ENCODE assay signal across 7 mouse cellular contexts in the genomic region with DNA sequence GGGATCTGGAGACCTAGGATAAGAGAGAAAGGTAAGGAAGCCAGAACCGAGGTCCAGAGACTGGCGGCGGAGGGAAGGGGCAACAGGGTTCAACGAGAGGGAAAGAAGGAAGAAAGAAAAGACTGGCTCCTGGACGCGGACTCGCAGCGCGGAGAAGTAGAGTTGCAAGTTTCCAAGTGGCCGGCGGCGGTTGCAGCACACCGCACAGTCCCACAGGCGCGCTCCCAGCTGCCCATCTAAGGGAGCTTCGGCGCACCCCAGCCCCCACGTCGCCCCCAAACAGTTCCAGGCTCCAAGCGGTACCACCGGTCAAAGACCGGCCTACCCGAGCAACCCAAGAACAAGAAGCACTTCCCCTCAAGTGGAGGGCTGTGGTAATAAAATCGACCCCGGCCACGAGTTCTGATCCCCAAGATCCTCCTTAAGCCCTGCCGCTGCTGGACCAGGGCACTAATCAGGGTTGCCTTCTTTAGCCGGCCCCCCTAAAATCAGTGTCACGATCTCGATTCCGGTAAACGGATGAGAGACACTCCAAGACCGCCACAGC. TPM values are rescaled to one million over a fixed set of nuclear protein-coding genes. Genes with fewer than 3 reads are reported as not detected.
DNase-seq lines count a peak whose midpoint lies in the region; ATAC-seq lines count a peak whose summit lies in the region.

No protein-coding gene starts in this region.

- no peak for ATAC-seq in embryonic facial prominence, embryonic 15.5 days (ENCODE audit: insufficient number of reproducible peaks, low FRiP score, low TSS enrichment, low read depth)
- peak; percentile 10; the same call in 1 of the 2 replicates for ATAC-seq in hindbrain, embryonic 11.5 days (ENCODE audit: low FRiP score)

- H3K9ac ChIP-seq in embryonic facial prominence, embryonic 15.5 days = peak overlapping the region; percentile 79
- H3K9ac ChIP-seq in hindbrain, embryonic 11.5 days (ENCODE audit: low read depth, low read length) = peak overlapping the region; percentile 78

- peaks cover 63% of the 10 kb centered on the region for H3K4me1 ChIP-seq in embryonic facial prominence, embryonic 15.5 days
- peaks cover 8% of the 10 kb centered on the region for H3K4me1 ChIP-seq in hindbrain, embryonic 11.5 days (replicated peaks; ENCODE audit: control insufficient read depth, insufficient read depth, low read length)

- H3K27me3 ChIP-seq in embryonic facial prominence, embryonic 15.5 days = no peaks in the 10 kb centered on the region
- no peaks in the 10 kb centered on the region; the same call in 1 of the 2 replicates for H3K27me3 ChIP-seq in hindbrain, embryonic 11.5 days (ENCODE audit: control insufficient read depth, insufficient read depth, low read length)

- H3K4me3 ChIP-seq in embryonic facial prominence, embryonic 15.5 days (replicated peaks) = peak overlapping the region; percentile 64
- H3K4me3 ChIP-seq in hindbrain, embryonic 11.5 days (ENCODE audit: low read depth, low read length) = peak overlapping the region; percentile 59

- no peaks in the 10 kb centered on the region for H3K9me3 ChIP-seq in embryonic facial prominence, embryonic 15.5 days (replicated peaks)
- H3K9me3 ChIP-seq in hindbrain, embryonic 11.5 days (ENCODE audit: control insufficient read depth, low read length) = no peaks in the 10 kb centered on the region

- under 1% methylated on average over 33 of the region's 33 CpGs for WGBS in embryonic facial prominence, embryonic 15.5 days
- WGBS in hindbrain, embryonic 11.5 days = under 1% methylated on average over 33 of the region's 33 CpGs

- H3K4me2 ChIP-seq in embryonic facial prominence, embryonic 15.5 days (replicated peaks) = peak overlapping the region; percentile 86
- H3K4me2 ChIP-seq in hindbrain, embryonic 11.5 days (replicated peaks; ENCODE audit: low read depth, low read length) = peak overlapping the region; percentile 84

- peak; percentile 33 for DNase-seq in ovary, postnatal 36 days (ENCODE audit: low spot score)
- no peak for DNase-seq in ovary, postnatal 10 days (ENCODE audit: low spot score)
- peak; percentile 63 for DNase-seq in hindbrain, embryonic 11.5 days (ENCODE audit: low spot score)
- peak; percentile 39 for DNase-seq in mesoderm, embryonic 11.5 days (ENCODE audit: low read depth, low spot score)
- no peak for DNase-seq in layer of hippocampus, adult 9-10 months (ENCODE audit: low spot score)
- DNase-seq in frontal cortex, postnatal 25 days (ENCODE audit: low spot score in 2 of 2) = no peak

- no peaks in the 10 kb centered on the region for H3K36me3 ChIP-seq in embryonic facial prominence, embryonic 15.5 days
- H3K36me3 ChIP-seq in hindbrain, embryonic 11.5 days (ENCODE audit: control insufficient read depth, insufficient read depth, low read length) = no peaks in the 10 kb centered on the region

- peak overlapping the region; percentile 96 for H3K27ac ChIP-seq in embryonic facial prominence, embryonic 15.5 days (replicated peaks)
- H3K27ac ChIP-seq in hindbrain, embryonic 11.5 days (ENCODE audit: low read depth, low read length) = peak overlapping the region; percentile 89

RNA-seq across cellular contexts. Expression of gene Gli2, which starts 0.7 kb away (rescaled TPM):
- 18.8 and 20.7 TPM in 2 replicates for polyA plus RNA-seq in embryonic facial prominence, embryonic 15.5 days (2015; fragmentation: Nextera tagmentation; extraction: Ambion mirVana)
- 7.1 and 8.7 TPM in 2 replicates for polyA plus RNA-seq in hindbrain, embryonic 11.5 days (2014; fragmentation: Nextera tagmentation; extraction: Ambion mirVana)

Comparison
In these comparisons a context has a peak if more than half of its experiments do, and no peak if none do; other contexts are left out.
1. DNase-seq: peak in ovary, postnatal 36 days (single experiment), hindbrain, embryonic 11.5 days (single experiment) and mesoderm, embryonic 11.5 days (single experiment); none in ovary, postnatal 10 days (single experiment), layer of hippocampus, adult 9-10 months (single experiment) and frontal cortex, postnatal 25 days (0 of 2).